Mouse (Mus musculus): Measurements from ENCODE around the gene Bbx.

DNA sequence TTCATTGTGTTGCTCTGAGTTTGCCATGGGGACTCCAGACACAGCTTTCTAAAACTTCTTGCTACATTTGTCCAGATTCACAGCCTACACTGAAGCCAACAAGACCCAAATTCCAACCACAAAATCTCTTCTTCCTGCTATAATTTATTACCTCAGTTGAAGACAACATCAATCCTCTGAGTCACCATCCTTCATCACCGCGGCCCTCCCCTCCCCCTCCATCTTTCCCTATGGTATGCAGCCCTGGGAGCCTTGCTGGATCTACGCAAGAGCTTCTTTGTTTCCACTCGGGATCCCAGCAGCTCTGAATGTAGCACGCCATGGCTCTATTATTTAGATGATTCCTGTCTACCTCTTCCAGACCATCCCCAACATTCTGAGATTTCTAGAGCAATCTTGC is 49.2 kb upstream of the Bbx start:
- TF ChIP-seq GATA1 (IDR thresholded peaks at IDR 0.05; ENCODE audit: borderline replicate concordance, low read length) (no peak), FLI1 (IDR thresholded peaks at IDR 0.05; ENCODE audit: low read length) (no peak)
